Mouse (Mus musculus): ENCODE data around the gene Adipor2. TPM values are rescaled to one million over a fixed set of nuclear protein-coding genes. Genes with fewer than 3 reads are reported as not detected.

Adipor2 gene
- polyA plus RNA-seq, 1 experiment from 2014 or later: 15.4 TPM

DNA sequence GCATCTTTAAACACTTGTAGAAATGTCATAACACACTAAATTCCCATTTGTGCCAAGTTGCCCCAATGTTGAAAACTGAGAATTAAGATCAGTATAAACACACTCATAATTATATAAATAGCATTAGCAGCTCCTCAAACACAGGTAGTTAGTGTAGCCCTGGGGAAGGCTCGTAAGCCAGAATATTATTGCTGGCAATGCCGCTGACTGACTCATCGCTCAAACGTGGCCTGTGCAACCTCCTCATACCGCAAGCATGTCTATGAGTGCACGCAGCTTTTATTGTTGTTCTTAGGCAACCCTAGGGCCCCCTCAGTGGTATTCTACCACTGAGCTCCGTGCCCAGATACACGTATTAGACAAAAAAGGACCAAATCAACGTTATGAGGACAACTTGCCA, 24.7 kb downstream of the Adipor2 start:
- ATAC-seq (replicated peaks; ENCODE audit: insufficient number of reproducible peaks, low FRiP score, low TSS enrichment, low read depth) (no peak), DNase-seq (ENCODE audit: low spot score) (no peak)
- Histone ChIP-seq H3K27me3 (ENCODE audit: control insufficient read depth, insufficient read depth, low read length) (no peaks in the 10 kb centered on the region), H3K4me3 (ENCODE audit: low read depth, low read length) (no peak overlapping the region), H3K27ac (replicated peaks; ENCODE audit: low read depth, low read length) (no peak overlapping the region), H3K4me1 (ENCODE audit: control insufficient read depth, insufficient read depth, low read length) (no peaks in the 10 kb centered on the region), H3K9me3 (replicated peaks; ENCODE audit: control insufficient read depth, low read length) (no peaks in the 10 kb centered on the region), H3K4me2 (ENCODE audit: low read depth, low read length) (no peak overlapping the region), H3K9ac (replicated peaks; ENCODE audit: low read length) (no peak overlapping the region), H3K36me3 (replicated peaks; ENCODE audit: control insufficient read depth, insufficient read depth, low read depth, low read length) (no peaks in the 10 kb centered on the region)
- 89% methylated on average over 9 of the region's 9 CpGs for WGBS

- Histone ChIP-seq H3K27me3 (ENCODE audit: control insufficient read depth, insufficient read depth, low read length) (no peaks in the 10 kb centered on the region), H3K9me3 (replicated peaks; ENCODE audit: control insufficient read depth, low read length) (no peaks in the 10 kb centered on the region), H3K4me1 (ENCODE audit: control insufficient read depth, insufficient read depth, low read length) (no peaks in the 10 kb centered on the region), H3K4me3 (ENCODE audit: low read depth, low read length) (no peak overlapping the region), H3K36me3 (replicated peaks; ENCODE audit: control insufficient read depth, insufficient read depth, low read depth, low read length) (no peaks in the 10 kb centered on the region), H3K4me2 (ENCODE audit: low read depth, low read length) (no peak overlapping the region), H3K27ac (replicated peaks; ENCODE audit: low read depth, low read length) (no peak overlapping the region), H3K9ac (replicated peaks; ENCODE audit: low read length) (no peak overlapping the region)
- 93% methylated on average over 4 of the region's 4 CpGs for WGBS
- no peak for DNase-seq (ENCODE audit: low spot score)
- no peak for ATAC-seq (replicated peaks; ENCODE audit: insufficient number of reproducible peaks, low FRiP score, low TSS enrichment, low read depth)
These were observed 26.8 kb downstream of the Adipor2 start for GRCm38 (mm10) chr6:119390728-119391127.

- Histone ChIP-seq H3K4me1 (ENCODE audit: control insufficient read depth, insufficient read depth, low read length) (no peaks in the 10 kb centered on the region), H3K27ac (replicated peaks; ENCODE audit: low read depth, low read length) (0 out of 2 replicates have a peak overlapping the region, but pooled peaks have one; percentile 20), H3K9ac (replicated peaks; ENCODE audit: low read length) (peak overlapping the region; percentile 59), H3K27me3 (ENCODE audit: control insufficient read depth, insufficient read depth, low read length) (no peaks in the 10 kb centered on the region), H3K4me3 (ENCODE audit: low read depth, low read length) (peak overlapping the region; percentile 83), H3K9me3 (replicated peaks; ENCODE audit: control insufficient read depth, low read length) (no peaks in the 10 kb centered on the region), H3K36me3 (replicated peaks; ENCODE audit: control insufficient read depth, insufficient read depth, low read depth, low read length) (no peaks in the 10 kb centered on the region), H3K4me2 (ENCODE audit: low read depth, low read length) (peak overlapping the region; percentile 55)
- 31% methylated on average over 10 of the region's 10 CpGs for WGBS
- peak; percentile 27 for DNase-seq (ENCODE audit: low spot score)
- ATAC-seq (replicated peaks; ENCODE audit: insufficient number of reproducible peaks, low FRiP score, low TSS enrichment, low read depth): no peak
These were observed 28.4 kb downstream of the Adipor2 start for GRCm38 (mm10) chr6:119389089-119389488.

GRCm38 (mm10) chr6:119388650-119389012, 28.9 kb downstream of the Adipor2 start:
- no peaks in the 10 kb centered on the region for H3K4me1 ChIP-seq (ENCODE audit: control insufficient read depth, insufficient read depth, low read length)
- peak overlapping the region; percentile 55 for H3K4me2 ChIP-seq (ENCODE audit: low read depth, low read length)
- H3K36me3 ChIP-seq (replicated peaks; ENCODE audit: control insufficient read depth, insufficient read depth, low read depth, low read length): no peaks in the 10 kb centered on the region
- under 1% methylated on average over 38 of the region's 53 CpGs for WGBS
- peak; percentile 100 for DNase-seq (ENCODE audit: low spot score)
- peak overlapping the region; percentile 89 for H3K9ac ChIP-seq (replicated peaks; ENCODE audit: low read length)
- ATAC-seq (replicated peaks; ENCODE audit: insufficient number of reproducible peaks, low FRiP score, low TSS enrichment, low read depth): peak; percentile 99
- H3K27me3 ChIP-seq (ENCODE audit: control insufficient read depth, insufficient read depth, low read length): no peaks in the 10 kb centered on the region
- H3K9me3 ChIP-seq (replicated peaks; ENCODE audit: control insufficient read depth, low read length): no peaks in the 10 kb centered on the region
- peak overlapping the region; percentile 83 for H3K4me3 ChIP-seq (ENCODE audit: low read depth, low read length)
- H3K27ac ChIP-seq (replicated peaks; ENCODE audit: low read depth, low read length): peak overlapping the region; percentile 85

DNA sequence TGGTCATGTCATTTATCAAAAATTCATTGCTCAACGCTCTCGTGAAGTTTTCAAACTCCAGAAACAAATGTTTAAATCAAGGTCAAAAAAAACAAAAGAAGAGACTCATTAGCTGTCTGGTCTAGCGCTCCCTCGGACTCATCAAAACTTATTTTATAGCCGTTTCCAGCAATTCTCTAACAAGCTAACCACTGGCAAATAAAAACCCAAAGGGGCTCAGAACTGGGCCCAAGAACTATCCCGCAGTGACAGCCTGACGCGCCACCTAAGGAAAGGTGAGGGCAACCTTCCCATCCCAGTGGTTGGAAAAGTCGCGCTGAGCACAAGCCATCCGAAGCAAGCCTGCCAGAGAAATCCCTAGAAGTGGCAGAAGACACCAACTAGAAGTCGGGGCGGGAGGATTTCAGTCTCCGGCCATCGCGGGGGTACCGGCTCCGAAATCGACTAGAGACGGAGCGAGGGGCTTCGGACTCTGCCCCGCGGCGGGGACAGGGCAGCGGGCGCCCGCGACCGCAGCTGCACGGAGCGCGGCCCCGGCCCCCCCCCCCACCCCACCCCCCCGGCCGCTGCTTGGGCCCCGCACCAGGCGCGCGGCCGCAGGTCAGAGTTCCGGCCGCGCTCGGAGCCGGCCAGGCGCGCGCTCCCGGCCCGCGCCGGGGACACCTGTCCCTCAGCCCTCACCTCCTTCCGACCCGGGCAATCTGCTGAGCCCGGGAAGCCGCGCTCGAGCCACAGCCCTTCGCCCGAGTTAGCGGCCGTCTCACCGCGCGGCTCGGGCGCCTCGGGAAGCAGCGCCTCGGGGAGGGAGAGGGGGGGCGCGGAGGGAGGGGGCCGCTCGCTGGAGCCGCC, 29.5 kb downstream of the Adipor2 start:
- Histone ChIP-seq H3K9me3 (replicated peaks; ENCODE audit: control insufficient read depth, low read length) (no peaks in the 10 kb centered on the region), H3K4me3 (ENCODE audit: low read depth, low read length) (peak overlapping the region; percentile 83), H3K27ac (replicated peaks; ENCODE audit: low read depth, low read length) (peak overlapping the region; percentile 85), H3K4me1 (ENCODE audit: control insufficient read depth, insufficient read depth, low read length) (no peaks in the 10 kb centered on the region), H3K4me2 (ENCODE audit: low read depth, low read length) (peak overlapping the region; percentile 78), H3K9ac (replicated peaks; ENCODE audit: low read length) (peak overlapping the region; percentile 89), H3K36me3 (replicated peaks; ENCODE audit: control insufficient read depth, insufficient read depth, low read depth, low read length) (no peaks in the 10 kb centered on the region), H3K27me3 (ENCODE audit: control insufficient read depth, insufficient read depth, low read length) (no peaks in the 10 kb centered on the region)
- DNase-seq (ENCODE audit: low spot score) (peak; percentile 69), ATAC-seq (replicated peaks; ENCODE audit: insufficient number of reproducible peaks, low FRiP score, low TSS enrichment, low read depth) (peak; percentile 90)
- 1% methylated on average over 43 of the region's 76 CpGs for WGBS

DNA sequence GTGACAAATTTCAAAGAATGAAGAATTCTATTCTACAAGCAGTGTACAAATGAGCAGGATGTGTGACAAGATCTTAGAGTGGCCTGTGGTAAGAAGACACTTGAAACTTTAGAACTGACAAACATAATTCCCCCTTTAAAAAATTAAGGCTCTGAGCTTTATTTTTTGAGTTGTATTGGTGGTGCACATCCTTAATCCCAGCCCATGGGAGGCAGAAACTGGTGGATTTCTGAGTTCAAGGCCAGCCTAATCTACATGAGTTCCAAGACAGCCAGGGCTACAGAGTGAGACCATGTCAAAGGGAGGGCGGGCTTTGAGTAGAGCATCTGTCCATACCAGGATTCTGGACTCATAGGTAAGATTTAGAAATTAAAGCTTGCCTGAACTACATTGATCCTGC, 30.7 kb downstream of the Adipor2 start:
- no peak for DNase-seq (ENCODE audit: low spot score)
- no peaks in the 10 kb centered on the region for H3K36me3 ChIP-seq (replicated peaks; ENCODE audit: control insufficient read depth, insufficient read depth, low read depth, low read length)
- ATAC-seq (replicated peaks; ENCODE audit: insufficient number of reproducible peaks, low FRiP score, low TSS enrichment, low read depth): no peak
- no peak overlapping the region for H3K9ac ChIP-seq (replicated peaks; ENCODE audit: low read length)
- WGBS: 85% methylated on average over 1 of the region's 1 CpGs
- no peak overlapping the region for H3K4me3 ChIP-seq (ENCODE audit: low read depth, low read length)
- H3K4me1 ChIP-seq (ENCODE audit: control insufficient read depth, insufficient read depth, low read length): no peaks in the 10 kb centered on the region
- H3K27ac ChIP-seq (replicated peaks; ENCODE audit: low read depth, low read length): no peak overlapping the region
- H3K27me3 ChIP-seq (ENCODE audit: control insufficient read depth, insufficient read depth, low read length): no peaks in the 10 kb centered on the region
- no peaks in the 10 kb centered on the region for H3K9me3 ChIP-seq (replicated peaks; ENCODE audit: control insufficient read depth, low read length)
- no peak overlapping the region for H3K4me2 ChIP-seq (ENCODE audit: low read depth, low read length)

DNA sequence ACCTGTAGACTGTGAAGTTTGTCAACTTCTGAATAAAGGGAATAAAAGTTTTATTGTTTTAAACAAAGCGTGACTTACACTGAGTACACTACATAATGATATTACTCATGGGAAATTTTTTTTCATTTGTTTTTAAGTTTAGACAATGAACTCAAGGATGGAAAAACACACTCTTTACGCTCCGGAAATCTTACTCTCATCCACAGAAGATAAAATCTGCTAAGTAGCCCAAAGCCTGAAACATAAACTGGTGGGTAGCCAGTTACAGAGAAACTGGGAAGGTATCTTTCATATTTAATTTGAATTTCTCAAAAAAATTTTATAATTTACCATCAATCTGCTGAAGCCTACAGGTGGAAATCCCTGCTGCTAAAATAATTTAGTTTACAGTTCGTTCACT, 31.1 kb downstream of the Adipor2 start:
- Histone ChIP-seq H3K4me3 (ENCODE audit: low read depth, low read length) (no peak overlapping the region), H3K9me3 (replicated peaks; ENCODE audit: control insufficient read depth, low read length) (no peaks in the 10 kb centered on the region), H3K4me2 (ENCODE audit: low read depth, low read length) (no peak overlapping the region), H3K9ac (replicated peaks; ENCODE audit: low read length) (no peak overlapping the region), H3K27ac (replicated peaks; ENCODE audit: low read depth, low read length) (no peak overlapping the region), H3K27me3 (ENCODE audit: control insufficient read depth, insufficient read depth, low read length) (no peaks in the 10 kb centered on the region), H3K36me3 (replicated peaks; ENCODE audit: control insufficient read depth, insufficient read depth, low read depth, low read length) (no peaks in the 10 kb centered on the region), H3K4me1 (ENCODE audit: control insufficient read depth, insufficient read depth, low read length) (no peaks in the 10 kb centered on the region)
- 92% methylated on average over 4 of the region's 4 CpGs for WGBS
- ATAC-seq (replicated peaks; ENCODE audit: insufficient number of reproducible peaks, low FRiP score, low TSS enrichment, low read depth): no peak
- DNase-seq (ENCODE audit: low spot score): no peak

- H3K36me3 ChIP-seq (replicated peaks; ENCODE audit: control insufficient read depth, insufficient read depth, low read depth, low read length): no peaks in the 10 kb centered on the region
- no peak overlapping the region for H3K4me2 ChIP-seq (ENCODE audit: low read depth, low read length)
- no peaks in the 10 kb centered on the region for H3K9me3 ChIP-seq (replicated peaks; ENCODE audit: control insufficient read depth, low read length)
- H3K9ac ChIP-seq (replicated peaks; ENCODE audit: low read length): no peak overlapping the region
- ATAC-seq (replicated peaks; ENCODE audit: insufficient number of reproducible peaks, low FRiP score, low TSS enrichment, low read depth) (no peak), DNase-seq (ENCODE audit: low spot score) (no peak)
- no peaks in the 10 kb centered on the region for H3K27me3 ChIP-seq (ENCODE audit: control insufficient read depth, insufficient read depth, low read length)
- 91% methylated on average over 1 of the region's 1 CpGs for WGBS
- H3K27ac ChIP-seq (replicated peaks; ENCODE audit: low read depth, low read length): no peak overlapping the region
- H3K4me3 ChIP-seq (ENCODE audit: low read depth, low read length): no peak overlapping the region
- H3K4me1 ChIP-seq (ENCODE audit: control insufficient read depth, insufficient read depth, low read length): no peaks in the 10 kb centered on the region
These were observed 31.8 kb downstream of the Adipor2 start for GRCm38 (mm10) chr6:119385668-119386067.
